Mouse (Mus musculus) heart, embryonic 13.5 days (tissue): ENCODE data around the gene Pcnx3. TPM values are rescaled to one million over a fixed set of nuclear protein-coding genes. Genes with fewer than 3 reads are reported as not detected.
A peak's percentile ranks its signal among the peaks of the same experiment; 100 is the strongest.

Experiments
- ATAC-seq: fragments of 200-750 bp; cut with Nextera tagmentation; 2 replicates; pipeline ENCODE4 v1.8.0; 2017; ENCODE audit warnings: moderate TSS enrichment; ENCODE audit not compliant: insufficient number of reproducible peaks, low FRiP score, low TSS enrichment; ENCODE audit errors: extremely low read depth
- H3K27ac ChIP-seq: fragments of 300-500 bp; sonication (generic); replicated peaks from 2 replicates; pipeline ENCODE4 v1.5.1; 2015; ENCODE audit warnings: moderate library complexity, mild to moderate bottlenecking, inconsistent platforms
- H3K27me3 ChIP-seq: fragments of 300-500 bp; sonication (generic); replicated peaks from 2 replicates; pipeline ENCODE4 v1.6.1; 2015; ENCODE audit warnings: mild to moderate bottlenecking, inconsistent platforms
- H3K36me3 ChIP-seq: fragments of 300-500 bp; sonication (generic); 2 replicates; pipeline ENCODE4 v1.6.1; 2015; ENCODE audit warnings: mild to moderate bottlenecking, inconsistent platforms
- H3K4me1 ChIP-seq: fragments of 300-500 bp; sonication (generic); 2 replicates; pipeline ENCODE4 v1.6.1; 2015; ENCODE audit warnings: inconsistent platforms
- H3K4me2 ChIP-seq: fragments of 300-500 bp; sonication (generic); 2 replicates; pipeline ENCODE4 v1.6.1; 2015; ENCODE audit warnings: inconsistent platforms, mild to moderate bottlenecking, moderate library complexity
- H3K4me3 ChIP-seq: fragments of 300-500 bp; sonication (generic); 2 replicates; pipeline ENCODE4 v1.5.1; 2015; ENCODE audit warnings: moderate library complexity, mild to moderate bottlenecking, inconsistent platforms
- H3K9ac ChIP-seq: fragments of 300-500 bp; sonication (generic); 2 replicates; pipeline ENCODE4 v1.6.1; 2015; ENCODE audit warnings: inconsistent platforms, mild to moderate bottlenecking, moderate library complexity
- H3K9me3 ChIP-seq: fragments of 300-500 bp; sonication (generic); 2 replicates; pipeline ENCODE4 v1.6.1; 2016; ENCODE audit warnings: inconsistent platforms
- WGBS: fragments of 180-500 bp; shearing (Covaris S2); methylation state at CpG from one replicate; pipeline ENCODE4 v1.1.7; 2015; ENCODE audit warnings: mixed read lengths; 5-methylcytosine and 5-hydroxymethylcytosine counted together
- polyA plus RNA-seq: library from polyadenylated mRNA; unstranded; fragments of >200 nt; fragmentation: Nextera tagmentation; extraction: Ambion mirVana; gene quantifications from 2 replicates; pipeline ENCODE4 v1.2.1, GENCODE M21; 2015

The Pcnx3 gene
- polyA plus RNA-seq, 1 experiment from 2014 or later = 14.9 TPM

- H3K4me3 ChIP-seq = no peak overlapping the region
- no peak overlapping the region for H3K4me2 ChIP-seq
- peaks cover 75% of the 10 kb centered on the region for H3K36me3 ChIP-seq
- H3K27me3 ChIP-seq = no peaks in the 10 kb centered on the region
- H3K9ac ChIP-seq = no peak overlapping the region
- peaks cover 31% of the 10 kb centered on the region for H3K4me1 ChIP-seq
- no peak for ATAC-seq
- 85% methylated on average over 18 of the region's 18 CpGs for WGBS
- no peaks in the 10 kb centered on the region for H3K9me3 ChIP-seq
- H3K27ac ChIP-seq = no peak overlapping the region
These were observed 22.3 kb downstream of the Pcnx3 start for GRCm38 (mm10) chr19:5666386-5666785.

GRCm38 (mm10) chr19:5665465-5665864 is 23.2 kb downstream of the Pcnx3 start:
- WGBS = 59% methylated on average over 15 of the region's 15 CpGs
- H3K4me3 ChIP-seq = no peak overlapping the region
- H3K36me3 ChIP-seq = peaks cover 66% of the 10 kb centered on the region
- no peaks in the 10 kb centered on the region for H3K27me3 ChIP-seq
- no peak overlapping the region; the same call in 1 of the 2 replicates for H3K4me2 ChIP-seq
- 0 out of 2 replicates have a peak overlapping the region, but pooled peaks have one; percentile 0 for H3K27ac ChIP-seq
- ATAC-seq = no peak
- H3K9me3 ChIP-seq = no peaks in the 10 kb centered on the region
- H3K4me1 ChIP-seq = peaks cover 39% of the 10 kb centered on the region
- no peak overlapping the region for H3K9ac ChIP-seq

- no peak overlapping the region for H3K27ac ChIP-seq
- H3K36me3 ChIP-seq = peaks cover 64% of the 10 kb centered on the region
- ATAC-seq = no peak
- no peak overlapping the region; the same call in 1 of the 2 replicates for H3K4me2 ChIP-seq
- 0 out of 2 replicates have a peak overlapping the region, but pooled peaks have one; percentile 30 for H3K9ac ChIP-seq
- no peaks in the 10 kb centered on the region for H3K27me3 ChIP-seq
- no peak overlapping the region for H3K4me3 ChIP-seq
- 88% methylated on average over 10 of the region's 10 CpGs for WGBS
- peaks cover 41% of the 10 kb centered on the region for H3K4me1 ChIP-seq
- H3K9me3 ChIP-seq = no peaks in the 10 kb centered on the region
These were observed 23.9 kb downstream of the Pcnx3 start for GRCm38 (mm10) chr19:5664669-5665257.

- 1% methylated on average over 32 of the region's 32 CpGs for WGBS
- Histone ChIP-seq H3K4me1 (peaks cover 41% of the 10 kb centered on the region), H3K36me3 (peaks cover 62% of the 10 kb centered on the region), H3K4me3 (peak within 1 kb of the TSS; percentile 62), H3K4me2 (peak within 1 kb of the TSS; percentile 69), H3K9ac (peak within 1 kb of the TSS; percentile 78), H3K27me3 (no peaks in the 10 kb centered on the region), H3K9me3 (no peaks in the 10 kb centered on the region), H3K27ac (peak within 1 kb of the TSS; percentile 85)
- ATAC-seq = peak; percentile 76
These were observed 25.5 kb downstream of the Pcnx3 start, which contains the start of gene Sipa1 for GRCm38 (mm10) chr19:5662981-5663913. Sipa1 (minus strand) TSS chr19:5663707.

- Histone ChIP-seq H3K27ac (peak overlapping the region; percentile 85), H3K36me3 (peaks cover 62% of the 10 kb centered on the region), H3K4me3 (peak overlapping the region; percentile 62), H3K9ac (peak overlapping the region; percentile 78), H3K9me3 (no peaks in the 10 kb centered on the region), H3K4me2 (peak overlapping the region; percentile 69), H3K27me3 (no peaks in the 10 kb centered on the region), H3K4me1 (peaks cover 41% of the 10 kb centered on the region)
- whole genome bisulfite sequencing = 74% methylated on average over 8 of the region's 8 CpGs
- ATAC-seq = no peak
These were observed 26.4 kb downstream of the Pcnx3 start for GRCm38 (mm10) chr19:5662310-5662709.

- H3K27me3 ChIP-seq = peaks cover 8% of the 10 kb centered on the region; the same call in 1 of the 2 replicates
- no peaks in the 10 kb centered on the region for H3K9me3 ChIP-seq
- peaks cover 41% of the 10 kb centered on the region for H3K4me1 ChIP-seq
- peaks cover 62% of the 10 kb centered on the region for H3K36me3 ChIP-seq
- ATAC-seq = no peak
- peak overlapping the region; percentile 62 for H3K4me3 ChIP-seq
- H3K9ac ChIP-seq = peak overlapping the region; percentile 78
- H3K4me2 ChIP-seq = peak overlapping the region; percentile 69
- H3K27ac ChIP-seq = peak overlapping the region; percentile 85
- WGBS = 67% methylated on average over 16 of the region's 16 CpGs
These were observed 27.6 kb downstream of the Pcnx3 start for GRCm38 (mm10) chr19:5660942-5661751.

GRCm38 (mm10) chr19:5654720-5655298 is 33.9 kb downstream of the Pcnx3 start:
- no peaks in the 10 kb centered on the region for H3K9me3 ChIP-seq
- peak overlapping the region; percentile 80 for H3K4me2 ChIP-seq
- H3K27ac ChIP-seq = no peak overlapping the region
- no peak for ATAC-seq
- peaks cover 94% of the 10 kb centered on the region for H3K36me3 ChIP-seq
- H3K4me1 ChIP-seq = peaks cover 15% of the 10 kb centered on the region
- H3K4me3 ChIP-seq = peak overlapping the region; percentile 50
- H3K9ac ChIP-seq = peak overlapping the region; percentile 68
- H3K27me3 ChIP-seq = peaks cover 30% of the 10 kb centered on the region
- 24% methylated on average over 43 of the region's 43 CpGs for WGBS

- Histone ChIP-seq H3K4me1 (peaks cover 22% of the 10 kb centered on the region), H3K9me3 (no peaks in the 10 kb centered on the region), H3K27ac (no peak overlapping the region), H3K27me3 (peaks cover 30% of the 10 kb centered on the region), H3K36me3 (peaks cover 89% of the 10 kb centered on the region), H3K9ac (peak overlapping the region; percentile 68), H3K4me2 (peak overlapping the region; percentile 80), H3K4me3 (peak overlapping the region; percentile 50)
- WGBS = 13% methylated on average over 62 of the region's 62 CpGs
- ATAC-seq = peak; percentile 2; the same call in 1 of the 2 replicates
These were observed 34.6 kb downstream of the Pcnx3 start for GRCm38 (mm10) chr19:5653969-5654719.

- WGBS = 78% methylated on average over 6 of the region's 6 CpGs
- no peak overlapping the region for H3K9ac ChIP-seq
These were observed 36.1 kb downstream of the Pcnx3 start for GRCm38 (mm10) chr19:5652570-5652969.

More at GRCm38 (mm10) chr19:5652570-5652969, 36.1 kb downstream of the Pcnx3 start:
- H3K4me2 ChIP-seq = no peak overlapping the region
- no peak overlapping the region for H3K4me3 ChIP-seq
- H3K36me3 ChIP-seq = peaks cover 82% of the 10 kb centered on the region
- H3K4me1 ChIP-seq = peaks cover 35% of the 10 kb centered on the region
- peaks cover 30% of the 10 kb centered on the region for H3K27me3 ChIP-seq
- no peaks in the 10 kb centered on the region for H3K9me3 ChIP-seq
- no peak overlapping the region for H3K27ac ChIP-seq
- ATAC-seq = no peak
